Mouse (Mus musculus): ENCODE results near the gene Stx4a. TPM values are rescaled to one million over a fixed set of nuclear protein-coding genes. Genes with fewer than 3 reads are reported as not detected.
A peak's percentile ranks its signal among the peaks of the same experiment; 100 is the strongest.
"Not testable (repeated sequence)": the region's sequence is repeated elsewhere in the genome, so short reads cannot be mapped to it uniquely, and the experiment has no call there.

Gene Stx4a
- polyA plus RNA-seq, 1 experiment from 2014 or later = 53.7 TPM

DNA sequence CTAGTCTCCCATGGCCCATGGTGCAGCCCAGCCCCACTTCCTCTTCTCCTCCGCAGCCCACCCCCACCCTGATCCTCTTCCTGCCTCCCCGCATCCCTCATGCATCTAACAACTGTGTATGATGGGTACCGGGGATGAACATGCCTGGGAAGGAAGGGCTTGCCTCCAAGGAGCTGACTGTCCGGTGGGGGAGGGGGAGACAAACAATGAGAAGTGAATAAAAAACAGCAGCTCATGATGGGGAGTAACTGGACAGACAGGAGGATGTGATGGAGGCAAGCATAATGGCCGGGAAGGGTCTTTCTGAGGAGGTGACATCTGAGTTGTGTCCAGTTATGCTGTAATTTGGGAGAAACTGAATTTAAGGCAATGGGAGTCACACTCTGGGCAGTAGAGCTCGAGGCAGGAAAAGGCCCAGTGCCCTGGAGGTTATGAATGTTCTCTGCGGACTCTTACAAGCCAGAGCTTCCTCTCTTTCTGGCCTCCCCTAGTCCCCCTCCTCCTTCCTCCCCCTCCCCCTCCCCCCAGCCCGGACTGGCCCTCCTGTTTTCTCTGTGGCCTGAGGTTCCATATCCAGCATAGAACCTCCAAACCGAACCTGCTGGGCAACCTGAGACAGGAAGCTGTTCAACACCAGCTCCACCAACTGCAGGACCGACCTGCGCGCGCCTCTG is 3.1 kb upstream of the Stx4a start:
- ATAC-seq (replicated peaks; ENCODE audit: extremely low read depth, insufficient read depth, low FRiP score) = no peak
- Histone ChIP-seq H3K9ac (ENCODE audit: low read length) (no peak overlapping the region), H3K36me3 (ENCODE audit: control insufficient read depth, insufficient read depth) (no peaks in the 10 kb centered on the region), H3K9me3 (replicated peaks; ENCODE audit: control insufficient read depth, low read length) (no peaks in the 10 kb centered on the region), H3K4me3 (ENCODE audit: low read length) (no peak overlapping the region), H3K4me2 (ENCODE audit: low read depth, low read length) (no peak overlapping the region), H3K4me1 (ENCODE audit: control insufficient read depth, insufficient read depth, low read length) (peaks cover 7% of the 10 kb centered on the region), H3K27ac (ENCODE audit: low read length) (peak overlapping the region; percentile 56), H3K27me3 (ENCODE audit: control insufficient read depth, insufficient read depth, low read length) (no peaks in the 10 kb centered on the region; the same call in 1 of the 2 replicates)
- 61% methylated on average over 13 of the region's 13 CpGs for WGBS

- 0 out of 2 replicates have a peak, but pooled peaks cover 3% of the 10 kb centered on the region for H3K4me1 ChIP-seq (ENCODE audit: control insufficient read depth, insufficient read depth, low read length)
- no peak for ATAC-seq (replicated peaks; ENCODE audit: extremely low read depth, insufficient read depth, low FRiP score)
- H3K27me3 ChIP-seq (ENCODE audit: control insufficient read depth, insufficient read depth, low read length) = no peaks in the 10 kb centered on the region; the same call in 1 of the 2 replicates
- 73% methylated on average over 3 of the region's 3 CpGs for WGBS
- H3K4me2 ChIP-seq (ENCODE audit: low read depth, low read length) = no peak overlapping the region
- H3K9me3 ChIP-seq (replicated peaks; ENCODE audit: control insufficient read depth, low read length) = no peaks in the 10 kb centered on the region
- H3K9ac ChIP-seq (ENCODE audit: low read length) = no peak overlapping the region
- H3K27ac ChIP-seq (ENCODE audit: low read length) = no peak overlapping the region
- no peak overlapping the region for H3K4me3 ChIP-seq (ENCODE audit: low read length)
- H3K36me3 ChIP-seq (ENCODE audit: control insufficient read depth, insufficient read depth) = no peaks in the 10 kb centered on the region
Observed at GRCm38 (mm10) chr7:127822494-127822893, 1.6 kb upstream of the Stx4a start.

GRCm38 (mm10) chr7:127823236-127824171 is 590 bp upstream of the Stx4a start:
- Histone ChIP-seq H3K4me3 (ENCODE audit: low read length) (peak overlapping the region; percentile 47), H3K9ac (ENCODE audit: low read length) (peak overlapping the region; percentile 62), H3K4me1 (ENCODE audit: control insufficient read depth, insufficient read depth, low read length) (0 out of 2 replicates have a peak, but pooled peaks cover 3% of the 10 kb centered on the region), H3K9me3 (replicated peaks; ENCODE audit: control insufficient read depth, low read length) (no peaks in the 10 kb centered on the region), H3K27ac (ENCODE audit: low read length) (no peak overlapping the region), H3K36me3 (ENCODE audit: control insufficient read depth, insufficient read depth) (no peaks in the 10 kb centered on the region), H3K27me3 (ENCODE audit: control insufficient read depth, insufficient read depth, low read length) (no peaks in the 10 kb centered on the region; the same call in 1 of the 2 replicates), H3K4me2 (ENCODE audit: low read depth, low read length) (peak overlapping the region; percentile 59)
- ATAC-seq (replicated peaks; ENCODE audit: extremely low read depth, insufficient read depth, low FRiP score) = 0 out of 2 replicates have a peak, but pooled peaks have one; percentile 8
- WGBS = 62% methylated on average over 8 of the region's 11 CpGs

GRCm38 (mm10) chr7:127835550-127835949 is 11.5 kb downstream of the Stx4a start:
- H3K9ac ChIP-seq (ENCODE audit: low read length) = no peak overlapping the region
- H3K4me2 ChIP-seq (ENCODE audit: low read depth, low read length) = no peak overlapping the region
- no peaks in the 10 kb centered on the region for H3K27me3 ChIP-seq (ENCODE audit: control insufficient read depth, insufficient read depth, low read length)
- H3K9me3 ChIP-seq (replicated peaks; ENCODE audit: control insufficient read depth, low read length) = no peaks in the 10 kb centered on the region
- no peaks in the 10 kb centered on the region for H3K36me3 ChIP-seq (ENCODE audit: control insufficient read depth, insufficient read depth)
- no peak for ATAC-seq (replicated peaks; ENCODE audit: extremely low read depth, insufficient read depth, low FRiP score)
- H3K27ac ChIP-seq (ENCODE audit: low read length) = no peak overlapping the region
- 82% methylated on average over 2 of the region's 2 CpGs for WGBS
- no peak overlapping the region for H3K4me3 ChIP-seq (ENCODE audit: low read length)
- no peaks in the 10 kb centered on the region for H3K4me1 ChIP-seq (ENCODE audit: control insufficient read depth, insufficient read depth, low read length)

DNA sequence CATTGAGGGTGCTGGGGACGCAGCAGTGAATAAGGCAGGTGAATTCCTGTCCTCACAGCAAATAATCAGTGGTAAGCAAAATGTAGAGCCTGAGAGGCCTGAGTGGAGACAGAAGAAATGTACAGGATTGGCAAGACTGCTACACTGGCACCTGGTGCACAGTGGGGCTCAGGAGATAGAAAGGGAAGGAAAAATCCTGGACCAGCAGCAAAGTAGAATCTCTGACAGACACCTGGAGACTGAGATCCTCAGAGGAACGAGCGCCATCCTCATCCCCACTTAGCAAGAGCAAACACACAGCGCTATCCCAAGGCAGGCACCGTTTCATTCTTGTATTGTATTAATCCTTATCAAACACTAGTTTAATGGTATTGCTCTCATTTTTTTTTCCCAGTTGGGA is 13.4 kb downstream of the Stx4a start:
- H3K4me1 ChIP-seq (ENCODE audit: control insufficient read depth, insufficient read depth, low read length) = peaks cover under 1% of the 10 kb centered on the region
- no peaks in the 10 kb centered on the region for H3K36me3 ChIP-seq (ENCODE audit: control insufficient read depth, insufficient read depth)
- ATAC-seq (replicated peaks; ENCODE audit: extremely low read depth, insufficient read depth, low FRiP score) = no peak
- no peak overlapping the region for H3K4me3 ChIP-seq (ENCODE audit: low read length)
- no peaks in the 10 kb centered on the region for H3K27me3 ChIP-seq (ENCODE audit: control insufficient read depth, insufficient read depth, low read length)
- no peaks in the 10 kb centered on the region for H3K9me3 ChIP-seq (replicated peaks; ENCODE audit: control insufficient read depth, low read length)
- H3K27ac ChIP-seq (ENCODE audit: low read length) = no peak overlapping the region
- no peak overlapping the region for H3K4me2 ChIP-seq (ENCODE audit: low read depth, low read length)
- no peak overlapping the region for H3K9ac ChIP-seq (ENCODE audit: low read length)
- 88% methylated on average over 5 of the region's 5 CpGs for WGBS

DNA sequence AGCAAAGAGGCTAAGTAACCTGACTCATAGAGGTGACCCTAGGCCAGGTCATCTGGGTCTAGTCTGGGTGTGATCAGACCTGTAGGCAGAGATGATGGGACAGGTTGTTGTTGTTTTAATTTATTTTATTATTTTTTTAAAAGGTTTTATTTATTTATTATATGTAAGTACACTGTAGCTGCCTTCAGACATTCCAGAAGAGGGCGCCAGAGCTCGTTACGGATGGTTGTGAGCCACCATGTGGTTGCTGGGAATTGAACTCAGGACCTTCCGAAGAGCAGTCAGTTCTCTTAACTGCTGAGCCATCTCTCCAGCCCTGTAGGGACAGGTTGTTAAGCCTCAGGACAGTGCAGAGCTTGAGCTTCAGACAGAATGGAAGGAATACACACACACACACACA is 13.8 kb downstream of the Stx4a start:
- not testable (repeated sequence) for H3K4me1 ChIP-seq (ENCODE audit: control insufficient read depth, insufficient read depth, low read length); H3K9ac ChIP-seq (ENCODE audit: low read length); H3K27me3 ChIP-seq (ENCODE audit: control insufficient read depth, insufficient read depth, low read length); H3K27ac ChIP-seq (ENCODE audit: low read length); H3K9me3 ChIP-seq (replicated peaks; ENCODE audit: control insufficient read depth, low read length); H3K36me3 ChIP-seq (ENCODE audit: control insufficient read depth, insufficient read depth); ATAC-seq (replicated peaks; ENCODE audit: extremely low read depth, insufficient read depth, low FRiP score); H3K4me3 ChIP-seq (ENCODE audit: low read length); H3K4me2 ChIP-seq (ENCODE audit: low read depth, low read length)
- WGBS = 76% methylated on average over 4 of the region's 4 CpGs

GRCm38 (mm10) chr7:127840031-127840430 is 15.9 kb downstream of the Stx4a start:
- H3K9me3 ChIP-seq (replicated peaks; ENCODE audit: control insufficient read depth, low read length); ATAC-seq (replicated peaks; ENCODE audit: extremely low read depth, insufficient read depth, low FRiP score): not testable (repeated sequence)
- WGBS = 86% methylated on average over 2 of the region's 2 CpGs

GRCm38 (mm10) chr7:127840886-127841285 is 16.8 kb downstream of the Stx4a start:
- peak overlapping the region; percentile 81 for H3K4me3 ChIP-seq (ENCODE audit: low read length)
- no peaks in the 10 kb centered on the region for H3K27me3 ChIP-seq (ENCODE audit: control insufficient read depth, insufficient read depth, low read length)
- H3K4me2 ChIP-seq (ENCODE audit: low read depth, low read length) = peak overlapping the region; percentile 67
- peak overlapping the region; percentile 85 for H3K27ac ChIP-seq (ENCODE audit: low read length)
- H3K9me3 ChIP-seq (replicated peaks; ENCODE audit: control insufficient read depth, low read length) = no peaks in the 10 kb centered on the region
- H3K36me3 ChIP-seq (ENCODE audit: control insufficient read depth, insufficient read depth) = peaks cover 16% of the 10 kb centered on the region
- WGBS = 4% methylated on average over 15 of the region's 15 CpGs
- peak overlapping the region; percentile 94 for H3K9ac ChIP-seq (ENCODE audit: low read length)
- ATAC-seq (replicated peaks; ENCODE audit: extremely low read depth, insufficient read depth, low FRiP score) = peak; percentile 9; the same call in 1 of the 2 replicates
- H3K4me1 ChIP-seq (ENCODE audit: control insufficient read depth, insufficient read depth, low read length) = peaks cover 6% of the 10 kb centered on the region

More at GRCm38 (mm10) chr7:127840031-127840430, 15.9 kb downstream of the Stx4a start:
- not testable (repeated sequence) for H3K4me1 ChIP-seq (ENCODE audit: control insufficient read depth, insufficient read depth, low read length); H3K4me3 ChIP-seq (ENCODE audit: low read length); H3K27ac ChIP-seq (ENCODE audit: low read length); H3K9ac ChIP-seq (ENCODE audit: low read length); H3K27me3 ChIP-seq (ENCODE audit: control insufficient read depth, insufficient read depth, low read length); H3K4me2 ChIP-seq (ENCODE audit: low read depth, low read length)
- H3K36me3 ChIP-seq (ENCODE audit: control insufficient read depth, insufficient read depth) = peaks cover 16% of the 10 kb centered on the region

All from heart, embryonic 16.5 days (tissue).